Mouse (Mus musculus) intestine, embryonic 15.5 days (tissue): ENCODE results near the gene Gm3336. TPM values are rescaled to one million over a fixed set of nuclear protein-coding genes. Genes with fewer than 3 reads are reported as not detected.

ENCODE experiments used
- ATAC-seq: fragments of 200-750 bp; cut with Nextera tagmentation; 2 replicates; pipeline ENCODE4 v1.8.0; 2017; ENCODE audit warnings: moderate TSS enrichment, moderate library complexity
- H3K27ac ChIP-seq: fragments of 300-500 bp; sonication (generic); 2 replicates; pipeline ENCODE4 v1.5.1; 2015; ENCODE audit warnings: mild to moderate bottlenecking, inconsistent platforms
- H3K27me3 ChIP-seq: fragments of 300-500 bp; sonication (generic); replicated peaks from 2 replicates; pipeline ENCODE4 v1.6.1; 2015; ENCODE audit warnings: inconsistent platforms
- H3K36me3 ChIP-seq: fragments of 300-500 bp; sonication (generic); 2 replicates; pipeline ENCODE4 v1.6.1; 2015; ENCODE audit warnings: inconsistent platforms
- H3K4me1 ChIP-seq: fragments of 300-500 bp; sonication (generic); replicated peaks from 2 replicates; pipeline ENCODE4 v1.6.1; 2015; ENCODE audit warnings: inconsistent platforms
- H3K4me2 ChIP-seq: fragments of 300-500 bp; sonication (generic); replicated peaks from 2 replicates; pipeline ENCODE4 v1.6.1; 2015; ENCODE audit warnings: mild to moderate bottlenecking, inconsistent platforms
- H3K4me3 ChIP-seq: fragments of 300-500 bp; sonication (generic); replicated peaks from 2 replicates; pipeline ENCODE4 v1.5.1; 2015; ENCODE audit warnings: inconsistent platforms
- H3K9ac ChIP-seq: fragments of 300-500 bp; sonication (generic); 2 replicates; pipeline ENCODE4 v1.6.1; 2015; ENCODE audit warnings: inconsistent platforms
- H3K9me3 ChIP-seq: fragments of 300-500 bp; sonication (generic); 2 replicates; pipeline ENCODE4 v1.6.1; 2016; ENCODE audit warnings: inconsistent platforms
- WGBS: fragments of 180-500 bp; shearing (Covaris S2); methylation state at CpG from one replicate; pipeline ENCODE4 v1.1.7; 2015; 5-methylcytosine and 5-hydroxymethylcytosine counted together
- polyA plus RNA-seq: library from polyadenylated mRNA; unstranded; fragments of >200 nt; fragmentation: Nextera tagmentation; extraction: Ambion mirVana; gene quantifications from 2 replicates; pipeline ENCODE4 v1.2.1, GENCODE M21; 2015

The Gm3336 gene
- 2.1 and 2.5 TPM in 2 replicates for polyA plus RNA-seq

GRCm38 (mm10) chr8:70718297-70718696 lies at the start of gene Gm3336:
Gene Gm3336 (plus strand): TSS chr8:70718543.
- Histone ChIP-seq H3K4me3 (no peak within 1 kb of the TSS), H3K9me3 (no peaks in the 10 kb centered on the region), H3K36me3 (no peaks in the 10 kb centered on the region), H3K27me3 (no peaks in the 10 kb centered on the region), H3K9ac (no peak within 1 kb of the TSS; the same call in 1 of the 2 replicates), H3K27ac (no peak within 1 kb of the TSS), H3K4me1 (peaks cover 2% of the 10 kb centered on the region; the same call in 1 of the 2 replicates), H3K4me2 (peak within 1 kb of the TSS; percentile 41; the same call in 1 of the 2 replicates)
- 4% methylated on average over 19 of the region's 19 CpGs for WGBS
- ATAC-seq: peak; percentile 62

GRCm38 (mm10) chr8:70671615-70672324 lies 46.6 kb upstream of the Gm3336 start:
- Histone ChIP-seq H3K27ac (no peak overlapping the region), H3K27me3 (no peaks in the 10 kb centered on the region), H3K36me3 (peaks cover 5% of the 10 kb centered on the region; the same call in 1 of the 2 replicates), H3K4me2 (no peak overlapping the region), H3K4me3 (no peak overlapping the region), H3K9ac (no peak overlapping the region), H3K9me3 (no peaks in the 10 kb centered on the region), H3K4me1 (peaks cover 19% of the 10 kb centered on the region)
- WGBS: 63% methylated on average over 10 of the region's 10 CpGs
- no peak for ATAC-seq

DNA sequence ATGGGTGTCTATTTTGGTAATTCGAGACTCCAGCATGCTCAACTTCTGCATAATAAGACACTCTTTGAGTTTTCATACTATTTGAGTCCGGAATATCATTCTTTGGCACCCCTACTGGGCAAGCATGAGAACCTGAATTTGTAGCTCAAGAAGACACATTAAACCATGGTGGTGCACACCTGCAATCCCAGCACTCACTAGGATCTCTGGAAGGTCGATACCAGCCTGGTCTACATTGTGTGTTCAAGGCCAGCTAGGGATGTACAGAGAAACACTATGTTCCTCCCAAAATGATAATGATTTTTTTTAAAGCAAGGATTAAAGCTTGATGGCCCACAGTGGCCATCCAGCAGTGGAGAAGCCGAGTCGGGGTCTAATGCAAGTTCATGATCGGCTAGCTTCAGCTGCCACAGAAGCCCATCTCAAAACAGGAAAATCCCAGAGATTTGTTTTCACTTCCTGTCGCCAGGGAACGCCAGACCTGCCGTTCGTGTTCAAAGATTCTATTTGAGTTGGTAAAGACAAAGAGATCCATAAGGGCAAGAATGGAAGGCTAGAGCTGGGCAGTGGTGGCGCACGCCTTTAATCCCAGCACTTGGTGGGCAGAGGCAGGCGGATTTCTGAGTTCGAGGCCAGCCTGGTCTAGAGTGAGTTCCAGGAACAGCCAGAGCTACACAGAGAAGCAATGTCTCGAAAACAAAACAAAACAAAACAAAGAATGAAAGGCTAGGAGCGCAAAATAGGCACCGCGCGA lies 45.8 kb upstream of the Gm3336 start:
- H3K4me2 ChIP-seq: peak overlapping the region; percentile 64
- H3K9me3 ChIP-seq: no peaks in the 10 kb centered on the region
- H3K27me3 ChIP-seq: no peaks in the 10 kb centered on the region
- peaks cover 6% of the 10 kb centered on the region; the same call in 1 of the 2 replicates for H3K36me3 ChIP-seq
- peak; percentile 32 for ATAC-seq
- 37% methylated on average over 19 of the region's 19 CpGs for WGBS
- peaks cover 19% of the 10 kb centered on the region for H3K4me1 ChIP-seq
- H3K27ac ChIP-seq: peak overlapping the region; percentile 67
- peak overlapping the region; percentile 74 for H3K4me3 ChIP-seq
- peak overlapping the region; percentile 52 for H3K9ac ChIP-seq

DNA sequence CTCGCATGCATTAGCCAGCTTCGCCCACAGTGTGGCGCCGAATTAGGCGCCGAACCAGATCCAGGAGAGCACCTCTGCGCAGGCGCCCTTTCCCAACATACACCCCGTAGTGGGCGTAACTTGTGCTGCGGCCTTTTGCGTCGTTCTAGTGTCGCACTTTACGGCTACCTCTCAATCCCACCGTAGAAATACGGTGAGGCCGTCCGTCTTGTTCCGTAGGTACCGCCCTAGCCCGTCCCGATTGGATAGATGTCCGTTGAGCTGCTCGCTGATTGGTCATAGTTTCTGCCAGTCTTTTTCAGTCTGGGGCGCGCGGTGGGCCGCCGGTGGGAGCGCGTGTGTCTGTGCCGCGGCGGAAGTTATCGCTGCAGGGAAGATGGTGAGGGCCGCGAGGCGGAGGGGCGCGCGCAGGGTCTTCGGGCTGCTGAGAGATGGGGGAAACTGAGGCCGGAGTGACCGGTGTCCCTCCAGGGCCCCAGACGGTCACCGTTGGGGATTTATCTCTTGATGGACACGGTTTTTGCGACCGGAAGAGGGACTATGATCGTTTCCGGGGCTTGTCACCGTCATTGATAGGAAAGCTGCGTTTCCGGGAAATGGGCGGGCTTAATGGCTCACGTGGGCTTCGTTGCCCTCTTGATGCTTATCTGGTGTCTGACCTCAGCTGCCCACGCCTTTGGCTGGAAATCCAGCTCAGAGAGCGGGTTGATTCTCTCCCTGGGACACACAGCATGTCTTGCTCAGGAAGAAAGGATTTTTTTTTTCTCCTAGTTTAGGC lies 45.1 kb upstream of the Gm3336 start, which contains the start of gene Lsm4:
Lsm4 (plus strand) TSS at position 170 of the 778 bp plus-strand sequence.
- H3K36me3 ChIP-seq: peaks cover 13% of the 10 kb centered on the region
- WGBS: under 1% methylated on average over 60 of the region's 60 CpGs
- H3K4me2 ChIP-seq: peak within 1 kb of the TSS; percentile 80
- no peaks in the 10 kb centered on the region for H3K9me3 ChIP-seq
- peak within 1 kb of the TSS; percentile 98 for H3K27ac ChIP-seq
- ATAC-seq: peak; percentile 98
- H3K4me3 ChIP-seq: peak within 1 kb of the TSS; percentile 74
- no peaks in the 10 kb centered on the region for H3K27me3 ChIP-seq
- H3K9ac ChIP-seq: peak within 1 kb of the TSS; percentile 79
- peaks cover 19% of the 10 kb centered on the region for H3K4me1 ChIP-seq

- peaks cover 16% of the 10 kb centered on the region for H3K36me3 ChIP-seq
- peaks cover 19% of the 10 kb centered on the region for H3K4me1 ChIP-seq
- no peaks in the 10 kb centered on the region for H3K9me3 ChIP-seq
- peak overlapping the region; percentile 80 for H3K4me2 ChIP-seq
- H3K27me3 ChIP-seq: no peaks in the 10 kb centered on the region
- WGBS: 67% methylated on average over 3 of the region's 3 CpGs
- H3K27ac ChIP-seq: peak overlapping the region; percentile 98
- H3K4me3 ChIP-seq: peak overlapping the region; percentile 74
- peak overlapping the region; percentile 79 for H3K9ac ChIP-seq
- no peak for ATAC-seq
Observed at GRCm38 (mm10) chr8:70674109-70674508, 44.2 kb upstream of the Gm3336 start.

DNA sequence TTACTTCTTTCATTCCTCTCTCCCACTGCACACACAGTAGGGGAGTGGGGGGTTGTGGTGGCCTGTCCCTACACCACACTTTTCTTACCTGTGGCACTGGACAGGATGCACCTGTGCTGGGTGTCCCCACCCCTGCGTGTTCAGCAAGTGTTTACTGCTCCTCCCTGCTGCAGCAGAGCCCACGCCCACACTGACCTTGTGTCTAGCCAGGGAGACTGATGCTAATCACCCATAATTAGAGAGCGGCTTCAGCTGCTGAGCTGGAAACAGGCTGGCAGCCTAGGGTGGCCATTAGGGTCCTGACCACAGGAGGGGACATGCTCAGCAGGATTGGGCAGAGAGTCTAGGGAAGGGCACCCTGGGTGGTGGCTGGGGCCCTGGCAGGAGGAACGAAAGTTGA lies 43.6 kb upstream of the Gm3336 start:
- Histone ChIP-seq H3K4me2 (peak overlapping the region; percentile 80), H3K36me3 (peaks cover 19% of the 10 kb centered on the region), H3K4me1 (peaks cover 25% of the 10 kb centered on the region), H3K9me3 (no peaks in the 10 kb centered on the region), H3K27ac (peak overlapping the region; percentile 98), H3K27me3 (no peaks in the 10 kb centered on the region), H3K4me3 (no peak overlapping the region), H3K9ac (peak overlapping the region; percentile 79; the same call in 1 of the 2 replicates)
- WGBS: 52% methylated on average over 4 of the region's 4 CpGs
- ATAC-seq: no peak

DNA sequence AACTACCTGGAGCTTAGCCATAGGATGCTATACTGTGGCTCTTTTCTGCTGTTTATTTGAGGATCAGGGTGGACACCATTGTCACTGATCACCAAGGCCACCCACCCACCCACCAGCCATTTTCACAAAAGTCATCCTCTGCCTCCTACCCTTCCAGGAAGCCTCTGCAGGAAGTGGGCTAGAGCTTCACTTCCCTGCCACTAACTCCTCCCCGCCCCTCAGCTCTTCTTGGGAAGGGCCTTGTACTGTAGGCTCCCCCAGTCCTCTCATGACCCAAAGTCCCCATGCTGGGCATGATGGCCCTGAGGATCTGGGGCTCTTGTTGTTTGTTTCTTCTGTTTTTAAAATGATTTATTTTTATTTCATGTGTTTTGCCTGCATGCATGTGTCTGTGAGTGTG lies 43.0 kb upstream of the Gm3336 start:
- Histone ChIP-seq H3K9me3 (no peaks in the 10 kb centered on the region), H3K4me2 (no peak overlapping the region), H3K27ac (peak overlapping the region; percentile 98), H3K9ac (no peak overlapping the region), H3K4me1 (peaks cover 30% of the 10 kb centered on the region), H3K36me3 (peaks cover 19% of the 10 kb centered on the region), H3K4me3 (no peak overlapping the region), H3K27me3 (no peaks in the 10 kb centered on the region)
- 96% methylated on average over 1 of the region's 1 CpGs for WGBS
- ATAC-seq: no peak

DNA sequence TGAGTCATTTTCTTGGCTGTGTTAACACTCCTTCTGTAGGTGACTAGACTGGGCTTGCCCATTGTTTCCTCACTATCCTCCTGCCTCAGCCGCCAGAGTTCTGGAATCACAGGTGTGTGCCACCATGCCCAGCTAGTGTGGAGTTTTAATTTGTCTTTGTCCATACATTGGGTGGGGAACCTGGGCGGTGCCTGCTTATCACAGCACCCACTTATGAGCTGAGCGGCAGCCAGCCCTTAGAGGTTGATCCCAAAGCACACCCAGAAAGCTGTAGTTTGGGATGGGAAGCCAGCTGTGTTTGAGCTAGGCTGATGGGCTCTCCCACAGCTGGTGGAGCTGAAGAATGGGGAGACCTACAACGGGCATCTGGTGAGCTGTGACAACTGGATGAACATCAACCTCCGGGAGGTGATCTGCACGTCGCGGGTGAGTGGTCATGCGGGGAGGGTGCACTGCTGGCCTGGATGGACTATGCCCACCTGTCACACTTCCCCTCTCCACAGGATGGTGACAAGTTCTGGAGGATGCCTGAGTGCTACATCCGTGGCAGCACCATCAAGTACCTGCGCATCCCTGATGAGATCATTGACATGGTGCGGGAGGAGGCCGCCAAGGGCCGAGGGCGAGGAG lies 40.8 kb upstream of the Gm3336 start:
- Histone ChIP-seq H3K4me2 (no peak overlapping the region), H3K9me3 (no peaks in the 10 kb centered on the region), H3K27ac (no peak overlapping the region), H3K4me3 (no peak overlapping the region), H3K4me1 (peaks cover 43% of the 10 kb centered on the region), H3K36me3 (peaks cover 19% of the 10 kb centered on the region), H3K27me3 (no peaks in the 10 kb centered on the region), H3K9ac (no peak overlapping the region)
- WGBS: 87% methylated on average over 15 of the region's 15 CpGs
- ATAC-seq: no peak

DNA sequence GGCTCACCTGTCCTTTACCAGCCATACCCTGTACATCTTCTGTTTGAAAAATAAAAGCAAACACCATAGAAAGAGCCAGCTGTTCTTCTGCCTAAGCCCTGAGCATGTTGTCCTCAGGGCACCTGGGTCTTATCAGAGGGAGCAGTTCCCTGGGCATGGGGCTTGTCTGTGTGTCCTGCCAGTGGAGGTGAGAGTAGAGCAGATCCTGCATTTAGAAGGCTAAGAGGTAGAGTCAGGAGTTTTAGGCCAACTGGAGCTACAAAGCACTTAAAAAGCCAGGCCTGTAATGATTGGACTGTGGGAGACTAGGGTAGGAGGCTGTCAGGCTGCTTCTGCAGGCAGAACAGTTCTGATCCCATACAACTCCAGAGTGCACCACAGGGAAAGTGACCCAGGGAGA lies 39.7 kb upstream of the Gm3336 start:
- Histone ChIP-seq H3K4me1 (peaks cover 45% of the 10 kb centered on the region), H3K36me3 (peaks cover 19% of the 10 kb centered on the region), H3K9ac (no peak overlapping the region), H3K4me2 (no peak overlapping the region), H3K27me3 (no peaks in the 10 kb centered on the region), H3K4me3 (no peak overlapping the region), H3K9me3 (no peaks in the 10 kb centered on the region), H3K27ac (peak overlapping the region; percentile 68)
- ATAC-seq: no peak

- 83% methylated on average over 4 of the region's 4 CpGs for WGBS
- no peak overlapping the region for H3K4me3 ChIP-seq
- peaks cover 19% of the 10 kb centered on the region for H3K36me3 ChIP-seq
- H3K9ac ChIP-seq: no peak overlapping the region
- H3K9me3 ChIP-seq: no peaks in the 10 kb centered on the region
- no peaks in the 10 kb centered on the region for H3K27me3 ChIP-seq
- peak; percentile 56 for ATAC-seq
- peak overlapping the region; percentile 68 for H3K27ac ChIP-seq
- no peak overlapping the region for H3K4me2 ChIP-seq
- H3K4me1 ChIP-seq: peaks cover 40% of the 10 kb centered on the region
Observed at GRCm38 (mm10) chr8:70679404-70679803, 38.9 kb upstream of the Gm3336 start.

- peak; percentile 21; the same call in 1 of the 2 replicates for ATAC-seq
- peaks cover 19% of the 10 kb centered on the region for H3K36me3 ChIP-seq
- no peak overlapping the region for H3K4me3 ChIP-seq
- no peak overlapping the region for H3K9ac ChIP-seq
- 71% methylated on average over 3 of the region's 3 CpGs for WGBS
- H3K27ac ChIP-seq: peak overlapping the region; percentile 68
- no peak overlapping the region for H3K4me2 ChIP-seq
- no peaks in the 10 kb centered on the region for H3K9me3 ChIP-seq
- H3K4me1 ChIP-seq: peaks cover 33% of the 10 kb centered on the region
- H3K27me3 ChIP-seq: no peaks in the 10 kb centered on the region
Observed at GRCm38 (mm10) chr8:70680039-70680438, 38.3 kb upstream of the Gm3336 start.
